Mouse (Mus musculus): Measurements from ENCODE around the gene Ihh.

GRCm38 (mm10) chr1:74971353-74972050, 20.0 kb upstream of the Ihh start:
- TF ChIP-seq CTCF (conservative IDR thresholded peaks at IDR 0.05 in 1 of 2, IDR thresholded peaks at IDR 0.05 in 1 of 2; ENCODE audit: low read depth in 2 of 2, low read length in 2 of 2) = no peak
- no peak for TF ChIP-seq BHLHE40 (IDR thresholded peaks at IDR 0.05; ENCODE audit: low read depth, low read length)
- TF ChIP-seq ELF1 (IDR thresholded peaks at IDR 0.05; ENCODE audit: low read depth, low read length) = no peak
- TF ChIP-seq RAD21 (IDR thresholded peaks at IDR 0.05; ENCODE audit: low read depth, low read length) = no peak
- TF ChIP-seq CHD2 (IDR thresholded peaks at IDR 0.05; ENCODE audit: low read length) = no peak
- TF ChIP-seq HCFC1 (IDR thresholded peaks at IDR 0.05; ENCODE audit: low read depth, low read length) = no peak
- no peak for TF ChIP-seq ETS1 (conservative IDR thresholded peaks at IDR 0.05; ENCODE audit: low read depth, low read length)
- TF ChIP-seq NELFE (IDR thresholded peaks at IDR 0.05; ENCODE audit: low read depth, low read length) = no peak
- no peak for TF ChIP-seq POLR2A (IDR thresholded peaks at IDR 0.05; ENCODE audit: low read depth, low read length)
- TF ChIP-seq E2F4 (IDR thresholded peaks at IDR 0.05; ENCODE audit: insufficient replicate concordance, low read depth, low read length) = no peak
- no peak for TF ChIP-seq NRF1 (IDR thresholded peaks at IDR 0.05; ENCODE audit: low read depth, low read length)
- no peak for TF ChIP-seq EP300 (IDR thresholded peaks at IDR 0.05; ENCODE audit: low read length)
- TF ChIP-seq PAX5 (IDR thresholded peaks at IDR 0.05; ENCODE audit: low read length) = no peak
